Mouse (Mus musculus): ENCODE measurements at regions not wholly inside any gene's neighbourhood (a gene's known extent, or its start where the extent isn't known, plus 50 kb on each side); places are given as distances from the start of the nearest gene placed in this dataset.

GRCm38 (mm10) chr13:90207875-90208274, 118.5 kb upstream of the Xrcc4 start:
- TF ChIP-seq CTCF (IDR thresholded peaks at IDR 0.05; ENCODE audit: insufficient read depth, low read length) = no peak
- TF ChIP-seq POLR2A (IDR thresholded peaks at IDR 0.05; ENCODE audit: borderline replicate concordance, extremely low read depth, low read depth, low read length) = no peak

All from lung, adult 2 months (tissue).